Mouse (Mus musculus) olfactory bulb, adult 2 months (tissue): Measurements from ENCODE around the gene Mlst8. TPM values are rescaled to one million over a fixed set of nuclear protein-coding genes. Genes with fewer than 3 reads are reported as not detected.

Experiments
- H3K27ac ChIP-seq: fragments of 200-500 bp; 2 replicates; pipeline ENCODE4 v1.5.1; 2012; ENCODE audit warnings: low read depth, low read length; ENCODE audit not compliant: insufficient read depth
- H3K4me1 ChIP-seq: fragments of 200-500 bp; 2 replicates; pipeline ENCODE4 v1.6.1; 2012; ENCODE audit warnings: low read length; ENCODE audit not compliant: control insufficient read depth, insufficient read depth
- H3K4me3 ChIP-seq: fragments of 200-500 bp; 2 replicates; pipeline ENCODE4 v1.5.1; 2012; ENCODE audit warnings: mild to moderate bottlenecking, low read depth, low read length, moderate library complexity; ENCODE audit not compliant: insufficient read depth
- CTCF ChIP-seq: fragments of 200-500 bp; IDR thresholded peaks from 2 replicates; pipeline ENCODE4 v1.5.1; 2012; ENCODE audit warnings: low read depth, mild to moderate bottlenecking, low read length, moderate library complexity; ENCODE audit not compliant: insufficient read depth
- POLR2A ChIP-seq: fragments of 200-500 bp; IDR thresholded peaks from 2 replicates; pipeline ENCODE4 v1.6.1; 2012; ENCODE audit warnings: mild to moderate bottlenecking, low read depth, low read length, moderate library complexity; ENCODE audit not compliant: insufficient read depth
- WGBS: fragments of 180-500 bp; shearing (Covaris S2); methylation state at CpG from one replicate; pipeline ENCODE4 v1.1.7; 2018; 5-methylcytosine and 5-hydroxymethylcytosine counted together
- polyA plus RNA-seq: library from polyadenylated mRNA; stranded (reverse); fragments of >200 nt; gene quantifications from 2 replicates; pipeline ENCODE4 v1.2.4, GENCODE M21; 2012; ENCODE audit warnings: low replicate concordance; ENCODE audit not compliant: missing spikeins, insufficient read depth, insufficient read length

Gene Mlst8
- polyA plus RNA-seq, 1 experiment, result not detected

- no peak overlapping the region for H3K27ac ChIP-seq
- H3K4me1 ChIP-seq, result peaks cover 11% of the 10 kb centered on the region
- no peak overlapping the region for H3K4me3 ChIP-seq
- TF ChIP-seq POLR2A (no peak), CTCF (no peak)
- 45% methylated on average over 3 of the region's 3 CpGs for WGBS
Measured at GRCm38 (mm10) chr17:24480201-24480826, 1.4 kb upstream of the Mlst8 start.

GRCm38 (mm10) chr17:24479431-24479830, 553 bp upstream of the Mlst8 start:
- Histone ChIP-seq H3K4me1 (peaks cover 14% of the 10 kb centered on the region), H3K4me3 (no peak overlapping the region), H3K27ac (no peak overlapping the region)
- WGBS, result 13% methylated on average over 1 of the region's 1 CpGs
- no peak for TF ChIP-seq CTCF
- no peak for TF ChIP-seq POLR2A

- TF ChIP-seq POLR2A (no peak), CTCF (no peak)
- peak overlapping the region; percentile 79 for H3K4me3 ChIP-seq
- H3K27ac ChIP-seq, result peak overlapping the region; percentile 5; the same call in 1 of the 2 replicates
- 37% methylated on average over 11 of the region's 11 CpGs for WGBS
- H3K4me1 ChIP-seq, result peaks cover 24% of the 10 kb centered on the region
Measured at GRCm38 (mm10) chr17:24477985-24478600, 785 bp downstream of the Mlst8 start.

- TF ChIP-seq POLR2A (no peak), CTCF (no peak)
- no peak overlapping the region for H3K4me3 ChIP-seq
- H3K27ac ChIP-seq, result no peak overlapping the region
- 88% methylated on average over 20 of the region's 20 CpGs for WGBS
- peaks cover 32% of the 10 kb centered on the region for H3K4me1 ChIP-seq
Measured at GRCm38 (mm10) chr17:24477053-24477984, 1.6 kb downstream of the Mlst8 start.

GRCm38 (mm10) chr17:24476022-24476776, 2.7 kb downstream of the Mlst8 start:
- 85% methylated on average over 10 of the region's 10 CpGs for WGBS
- TF ChIP-seq CTCF (no peak), POLR2A (no peak)
- Histone ChIP-seq H3K4me1 (peaks cover 39% of the 10 kb centered on the region), H3K4me3 (no peak overlapping the region), H3K27ac (no peak overlapping the region)

GRCm38 (mm10) chr17:24475586-24475985, 3.3 kb downstream of the Mlst8 start:
- H3K4me1 ChIP-seq, result peaks cover 44% of the 10 kb centered on the region
- TF ChIP-seq CTCF, result no peak
- no peak for TF ChIP-seq POLR2A
- H3K27ac ChIP-seq, result peak overlapping the region; percentile 27; the same call in 1 of the 2 replicates
- H3K4me3 ChIP-seq, result no peak overlapping the region
- 87% methylated on average over 6 of the region's 6 CpGs for WGBS

- Histone ChIP-seq H3K4me3 (no peak overlapping the region), H3K27ac (peak overlapping the region; percentile 75; the same call in 1 of the 2 replicates), H3K4me1 (peaks cover 44% of the 10 kb centered on the region)
- TF ChIP-seq CTCF, result no peak
- no peak for TF ChIP-seq POLR2A
- WGBS, result 39% methylated on average over 5 of the region's 5 CpGs
Measured at GRCm38 (mm10) chr17:24474557-24474956, 4.3 kb downstream of the Mlst8 start.

GRCm38 (mm10) chr17:24473612-24474275, 5.1 kb downstream of the Mlst8 start, which contains the start of gene Bricd5:
Gene Bricd5, plus strand, starts transcription at chr17:24473884.
- Histone ChIP-seq H3K4me1 (peaks cover 44% of the 10 kb centered on the region), H3K4me3 (peak within 1 kb of the TSS; percentile 19; the same call in 1 of the 2 replicates), H3K27ac (peak within 1 kb of the TSS; percentile 75)
- TF ChIP-seq POLR2A (no peak), CTCF (no peak)
- 77% methylated on average over 6 of the region's 6 CpGs for WGBS
